Mouse (Mus musculus): ENCODE data around the gene Hoxb4. TPM values are rescaled to one million over a fixed set of nuclear protein-coding genes. Genes with fewer than 3 reads are reported as not detected.

Hoxb4 gene
- total RNA-seq (2022): under 1 TPM in 1 of 4 experiments, not detected in 3; 0.11 TPM

- DNase-seq (ENCODE audit: low spot score in 2 of 2): no peak
Measured at GRCm38 (mm10) chr11:96317608-96318367, at the start of gene Hoxb4. Hoxb4 (plus strand) TSS chr11:96318267.

DNA sequence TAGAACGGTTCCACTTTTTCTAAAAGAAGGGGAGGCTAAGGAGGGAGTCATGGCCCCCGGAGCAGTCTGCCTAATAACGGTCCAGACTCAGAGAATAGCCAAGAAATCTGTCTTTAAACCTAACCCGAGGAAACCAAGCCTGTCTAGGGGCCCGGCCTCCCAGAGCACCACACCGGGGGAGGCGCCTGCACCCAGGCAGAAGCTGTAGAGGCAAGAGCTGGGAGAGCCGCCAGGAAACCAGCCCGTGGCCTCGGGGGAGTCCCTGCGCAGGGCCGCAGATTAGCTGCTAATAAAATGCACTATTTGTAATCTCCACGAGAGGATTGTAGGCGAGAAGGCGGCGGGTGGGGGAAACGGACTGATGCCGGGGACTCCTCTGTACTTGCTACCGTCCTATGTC lies 48.2 kb upstream of the Hoxb4 start:
- no peak for DNase-seq (ENCODE audit: low spot score in 2 of 2)

GRCm38 (mm10) chr11:96270996-96271540 lies 47.0 kb upstream of the Hoxb4 start, which contains the start of gene Hoxb9:
Hoxb9 (plus strand) TSS chr11:96271457.
- no peak for DNase-seq (ENCODE audit: low spot score in 2 of 2)

DNA sequence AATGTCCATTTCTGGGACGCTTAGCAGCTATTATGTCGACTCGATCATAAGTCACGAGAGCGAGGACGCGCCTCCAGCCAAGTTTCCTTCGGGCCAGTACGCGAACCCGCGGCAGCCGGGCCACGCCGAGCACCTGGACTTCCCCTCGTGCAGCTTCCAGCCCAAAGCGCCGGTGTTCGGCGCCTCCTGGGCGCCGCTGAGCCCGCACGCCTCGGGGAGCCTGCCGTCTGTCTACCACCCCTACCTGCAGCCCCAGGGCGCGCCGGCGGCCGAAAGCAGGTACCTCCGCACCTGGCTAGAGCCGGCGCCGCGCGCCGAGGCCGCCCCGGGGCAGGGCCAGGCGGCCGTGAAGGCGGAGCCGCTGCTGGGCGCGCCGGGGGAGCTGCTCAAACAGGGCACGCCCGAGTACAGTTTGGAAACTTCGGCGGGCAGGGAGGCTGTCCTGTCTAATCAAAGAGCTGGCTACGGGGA lies 46.5 kb upstream of the Hoxb4 start:
- DNase-seq (ENCODE audit: low spot score in 2 of 2): no peak

DNA sequence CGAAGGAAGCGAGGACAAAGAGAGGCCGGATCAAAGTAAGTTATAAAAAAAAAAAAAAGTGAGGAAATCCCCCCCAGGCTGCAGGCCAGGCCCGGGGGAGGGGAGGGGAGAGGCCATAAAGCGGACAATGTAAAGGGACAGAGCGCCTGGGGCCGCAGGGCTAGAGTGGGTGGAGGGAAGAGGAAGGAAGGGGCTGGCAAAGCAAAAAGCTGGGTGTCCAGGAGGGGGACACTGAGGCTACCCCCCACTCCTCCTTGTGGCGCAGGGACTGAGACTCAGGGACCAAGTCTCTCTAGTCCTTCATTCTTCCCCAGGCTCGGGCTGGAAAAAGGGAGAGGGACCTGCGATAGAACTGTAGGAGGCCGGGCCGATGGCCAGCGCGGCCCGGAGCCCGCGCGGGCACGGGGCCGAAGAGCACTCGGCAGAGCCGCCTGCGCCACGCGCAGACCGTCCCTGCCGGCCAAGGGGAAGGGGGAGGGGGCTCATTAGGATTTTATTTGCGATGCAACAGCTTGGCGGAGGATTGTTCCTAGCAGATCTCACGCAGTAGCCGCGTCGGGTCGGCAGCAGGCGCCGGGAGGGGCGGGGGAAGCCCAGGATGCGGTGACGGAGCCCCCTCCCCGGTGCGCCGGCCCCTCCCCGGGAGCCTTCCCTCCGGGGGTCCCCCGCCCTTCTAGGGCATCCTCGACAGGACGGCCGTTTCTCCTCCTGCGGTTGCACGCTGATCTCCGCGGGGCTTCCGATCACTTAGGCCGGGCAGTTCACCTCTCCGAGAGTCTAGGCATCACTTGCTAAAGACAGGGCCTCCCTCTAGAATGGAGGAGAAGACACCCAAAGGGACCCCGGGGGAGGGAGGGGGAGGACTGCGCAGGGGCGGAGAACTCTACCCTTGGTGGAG lies 45.8 kb upstream of the Hoxb4 start:
- DNase-seq (ENCODE audit: low spot score in 2 of 2): no peak

DNA sequence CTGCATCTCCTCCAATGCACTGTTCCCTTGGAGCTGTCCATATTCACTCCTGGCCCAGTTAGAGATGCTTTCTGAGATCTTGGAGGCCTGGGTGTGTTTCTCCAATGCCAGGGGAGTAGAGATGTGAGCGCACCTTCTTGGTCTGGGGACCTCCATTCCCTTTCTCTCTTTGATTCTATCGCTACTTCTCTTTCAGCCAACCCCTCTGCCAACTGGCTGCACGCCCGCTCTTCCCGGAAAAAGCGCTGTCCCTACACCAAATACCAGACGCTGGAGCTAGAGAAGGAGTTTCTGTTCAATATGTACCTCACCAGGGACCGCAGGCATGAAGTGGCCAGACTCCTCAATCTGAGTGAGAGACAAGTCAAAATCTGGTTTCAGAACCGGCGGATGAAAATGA lies 43.6 kb upstream of the Hoxb4 start:
- DNase-seq (ENCODE audit: low spot score in 2 of 2): no peak

DNA sequence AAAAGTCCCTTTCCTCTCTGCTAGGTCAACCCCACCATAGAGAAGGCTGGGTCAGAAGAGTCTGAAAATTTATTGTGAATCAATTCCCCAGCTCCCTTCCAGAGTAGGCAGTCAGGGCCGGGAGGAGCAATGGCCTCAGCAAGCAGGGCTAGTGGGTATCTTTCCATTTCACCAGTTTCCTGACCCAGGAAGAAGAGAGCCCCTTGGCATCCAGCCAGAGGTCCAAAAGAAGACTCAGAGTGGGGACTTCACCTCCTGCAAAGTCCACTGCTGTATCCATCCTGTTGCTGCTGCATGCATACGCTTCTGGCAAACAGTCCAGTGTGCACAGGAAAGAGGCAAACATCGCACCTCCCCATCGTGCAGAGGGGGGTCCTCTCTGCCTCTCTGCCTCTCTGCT lies 42.2 kb upstream of the Hoxb4 start:
- DNase-seq (ENCODE audit: low spot score in 2 of 2): no peak

- DNase-seq (ENCODE audit: low spot score in 2 of 2): no peak
Measured at GRCm38 (mm10) chr11:96277151-96278044, 40.7 kb upstream of the Hoxb4 start.

- no peak for DNase-seq (ENCODE audit: low spot score in 2 of 2)
Measured at GRCm38 (mm10) chr11:96278324-96278723, 39.7 kb upstream of the Hoxb4 start.

GRCm38 (mm10) chr11:96278773-96279172 lies 39.3 kb upstream of the Hoxb4 start:
- DNase-seq (ENCODE audit: low spot score in 2 of 2): peak; percentile 38 to 56

GRCm38 (mm10) chr11:96279421-96280233 lies 38.4 kb upstream of the Hoxb4 start:
- DNase-seq (ENCODE audit: low spot score in 2 of 2): no peak

- no peak for DNase-seq (ENCODE audit: low spot score in 2 of 2)
Measured at GRCm38 (mm10) chr11:96280399-96281378, 37.4 kb upstream of the Hoxb4 start.

- DNase-seq (ENCODE audit: low spot score in 2 of 2): no peak
Measured at GRCm38 (mm10) chr11:96281396-96281795, 36.7 kb upstream of the Hoxb4 start.

- no peak for DNase-seq (ENCODE audit: low spot score in 2 of 2)
Measured at GRCm38 (mm10) chr11:96281855-96282570, 36.1 kb upstream of the Hoxb4 start, which contains the start of gene Hoxb8. Hoxb8 (plus strand) TSS chr11:96281905.

GRCm38 (mm10) chr11:96282795-96283430 lies 35.2 kb upstream of the Hoxb4 start:
- no peak for DNase-seq (ENCODE audit: low spot score in 2 of 2)

- DNase-seq (ENCODE audit: low spot score in 2 of 2): no peak
Measured at GRCm38 (mm10) chr11:96284041-96284749, 33.9 kb upstream of the Hoxb4 start.
